Mouse (Mus musculus): ENCODE measurements around the gene Sox5.

DNA sequence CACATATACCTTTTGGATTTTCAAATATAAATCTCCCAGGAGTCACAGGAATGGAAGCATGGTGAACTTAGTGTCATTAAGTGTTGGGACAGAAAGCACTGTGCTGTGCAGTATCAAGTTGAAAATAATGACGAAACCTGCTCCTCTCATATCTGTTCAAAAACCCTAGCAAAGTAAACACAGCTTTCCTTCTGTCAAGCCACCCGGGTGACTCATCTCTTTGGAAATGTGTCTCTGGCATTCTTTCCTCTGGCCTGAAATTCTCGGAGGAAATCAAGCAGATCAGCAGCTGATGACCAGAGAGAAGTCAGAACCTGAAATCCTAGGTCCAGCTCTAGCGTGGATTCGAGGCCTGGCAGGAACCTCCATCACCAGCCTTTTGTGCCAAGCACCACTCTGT lies 71.0 kb downstream of the Sox5 start:
- TF ChIP-seq CTCF (IDR thresholded peaks at IDR 0.05; ENCODE audit: extremely low read depth, insufficient read depth, low read length) (no peak), POLR2A (IDR thresholded peaks at IDR 0.05; ENCODE audit: extremely low read depth, insufficient read depth, low read length) (no peak)

Measured in cortical plate, adult 2 months (tissue).